Mouse (Mus musculus): ENCODE measurements around the gene Ralb.

The Ralb gene

DNA sequence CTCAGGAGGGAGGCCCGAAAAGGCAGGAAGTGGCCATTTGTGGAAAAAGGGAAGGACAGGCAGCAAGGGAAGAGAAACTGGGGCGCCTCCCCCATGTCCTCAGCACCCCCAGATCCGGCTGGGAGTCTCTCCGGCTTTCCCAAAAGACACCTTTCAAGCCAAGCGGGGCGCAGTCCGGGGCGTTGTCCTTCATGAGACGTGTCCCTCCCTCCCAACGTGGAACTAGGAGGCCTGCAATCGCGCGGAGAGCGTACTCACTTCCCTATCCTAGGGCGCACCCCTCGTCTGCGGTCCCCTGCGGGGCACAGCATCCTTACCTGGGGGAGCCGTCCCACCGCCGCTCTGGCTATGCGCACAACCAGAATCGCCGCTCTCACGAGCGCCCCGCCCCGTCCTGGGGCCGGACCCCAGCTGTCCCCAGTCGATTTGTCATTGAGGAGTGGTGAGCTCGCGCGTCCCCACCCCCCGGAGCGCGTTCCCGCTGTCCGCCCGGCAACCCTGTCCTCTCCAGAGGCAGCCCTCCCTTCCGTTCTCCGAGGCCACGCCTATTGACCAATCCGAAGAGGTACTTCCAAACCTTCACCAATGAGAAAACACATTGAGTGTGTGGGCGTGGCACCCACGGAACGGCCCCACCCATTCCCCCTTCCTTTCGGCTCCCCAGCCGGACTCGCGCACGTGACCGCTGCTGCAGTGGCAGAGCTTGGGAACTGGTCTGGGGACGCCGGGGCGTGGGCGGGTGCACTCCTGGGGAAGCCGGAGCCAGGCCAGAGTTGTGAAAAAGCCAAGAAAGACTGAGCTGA lies at the start of gene Ralb:
Gene Ralb, minus strand, starts transcription at position 535 of the 803 bp plus-strand sequence.
- peak; percentile 97 for DNase-seq (ENCODE audit: low read depth, low spot score)

DNA sequence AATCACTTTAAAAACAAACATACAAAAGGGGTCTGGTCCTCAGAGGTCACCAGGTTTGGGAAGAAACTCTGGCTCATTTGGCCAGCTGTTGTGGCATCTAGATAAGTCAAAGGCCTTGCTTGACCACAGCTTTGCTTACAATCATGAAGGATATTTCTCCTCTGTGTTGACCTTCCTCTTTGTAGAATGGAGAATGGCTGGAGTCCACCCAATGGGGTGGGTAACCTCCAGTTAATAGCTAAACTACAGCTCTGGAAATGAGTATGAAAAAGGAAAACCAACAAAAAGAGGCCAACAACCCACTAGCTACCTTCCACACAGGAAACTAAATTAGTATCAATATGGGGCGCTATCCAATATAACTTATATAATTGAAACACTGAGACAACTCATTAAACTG lies 47.1 kb upstream of the Ralb start:
- no peak for DNase-seq (ENCODE audit: low read depth, low spot score)

DNA sequence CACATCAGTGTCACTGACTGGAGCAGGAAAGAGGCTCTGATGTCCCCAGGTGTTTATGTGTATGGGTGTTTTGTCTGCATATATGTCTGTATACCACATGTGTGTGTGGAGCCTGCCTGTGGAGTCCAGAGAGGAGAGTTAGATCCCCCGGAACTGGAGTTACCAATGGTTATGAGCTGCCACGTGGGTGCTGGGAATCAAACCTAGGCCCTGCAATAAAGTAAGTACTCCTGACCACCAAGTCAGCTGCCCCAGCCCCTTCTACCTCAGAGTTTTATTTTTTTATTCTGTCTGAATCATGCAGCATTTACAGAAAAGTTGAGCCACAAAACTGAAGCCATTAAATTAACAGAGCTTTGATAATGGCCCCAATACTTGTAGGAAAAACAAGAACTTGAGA lies 45.5 kb upstream of the Ralb start:
- no peak for DNase-seq (ENCODE audit: low read depth, low spot score)

DNA sequence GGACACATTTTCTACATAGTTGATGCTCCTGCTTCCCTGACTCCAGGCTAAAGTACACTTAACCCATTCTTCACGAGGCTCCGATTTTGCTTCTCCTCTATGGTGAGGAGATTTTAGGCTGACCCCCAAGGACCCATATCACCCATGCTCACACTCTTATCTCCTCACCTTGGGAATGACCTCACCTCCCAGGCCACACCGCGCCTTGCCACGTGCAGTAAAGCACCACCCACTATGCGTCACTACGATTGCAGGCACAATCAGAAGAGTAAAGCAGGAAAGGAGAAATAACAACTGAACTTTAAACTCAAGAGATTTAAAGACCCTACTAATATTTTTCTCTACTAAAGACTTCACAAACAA lies 44.7 kb upstream of the Ralb start:
- no peak for DNase-seq (ENCODE audit: low read depth, low spot score)

DNA sequence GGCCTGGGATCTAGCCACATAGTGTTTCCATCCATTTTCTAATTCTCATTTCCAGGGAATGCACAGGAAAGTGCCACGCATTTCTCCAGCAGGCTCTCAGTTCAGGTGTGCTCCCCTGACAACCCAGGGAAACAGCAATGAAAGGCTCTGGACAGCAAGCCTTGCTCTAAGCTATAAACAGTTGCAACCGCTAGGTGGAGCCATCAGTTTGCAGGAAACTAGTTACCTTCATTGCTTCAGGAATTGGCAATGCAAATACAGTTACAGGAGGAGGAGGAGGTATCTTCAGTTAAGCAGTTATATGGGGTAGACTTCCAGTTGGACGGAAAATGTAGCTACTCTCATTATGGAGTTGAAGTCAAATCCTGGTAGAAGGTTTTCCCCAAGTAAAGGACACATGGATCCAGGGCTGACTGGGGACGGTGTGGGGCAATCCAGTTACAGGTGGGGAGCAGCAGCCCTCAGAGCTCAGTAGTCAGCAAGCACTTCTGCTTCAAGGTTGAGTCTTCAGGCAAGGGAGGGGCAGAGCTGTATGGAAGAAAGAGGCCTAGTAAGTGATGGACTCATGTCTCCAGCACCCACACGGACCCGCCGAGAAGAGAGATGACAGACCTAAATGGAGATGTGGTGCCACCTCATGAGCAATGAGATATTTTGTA lies 44.2 kb upstream of the Ralb start:
- peak; percentile 75 for DNase-seq (ENCODE audit: low read depth, low spot score)

DNA sequence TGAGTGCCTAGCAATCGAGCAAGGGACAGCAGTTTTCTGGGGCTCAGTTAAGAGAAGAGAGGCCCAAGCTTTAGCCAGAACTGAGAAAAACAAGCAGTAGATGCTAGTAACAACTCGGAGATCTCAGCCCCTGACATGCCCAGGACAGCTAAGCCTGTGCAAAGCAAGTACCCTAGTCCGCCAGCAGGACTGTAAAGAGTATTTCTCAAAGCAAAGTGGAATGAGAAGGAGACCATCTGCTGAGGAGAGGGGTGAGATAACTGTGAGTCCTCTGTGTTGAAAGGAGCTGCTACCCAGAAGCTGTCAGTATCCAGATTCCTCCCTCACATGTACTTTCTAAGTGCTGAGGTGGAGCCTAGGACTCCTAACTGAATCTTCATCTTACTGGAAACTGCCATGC lies 41.9 kb upstream of the Ralb start:
- no peak for DNase-seq (ENCODE audit: low read depth, low spot score)

DNA sequence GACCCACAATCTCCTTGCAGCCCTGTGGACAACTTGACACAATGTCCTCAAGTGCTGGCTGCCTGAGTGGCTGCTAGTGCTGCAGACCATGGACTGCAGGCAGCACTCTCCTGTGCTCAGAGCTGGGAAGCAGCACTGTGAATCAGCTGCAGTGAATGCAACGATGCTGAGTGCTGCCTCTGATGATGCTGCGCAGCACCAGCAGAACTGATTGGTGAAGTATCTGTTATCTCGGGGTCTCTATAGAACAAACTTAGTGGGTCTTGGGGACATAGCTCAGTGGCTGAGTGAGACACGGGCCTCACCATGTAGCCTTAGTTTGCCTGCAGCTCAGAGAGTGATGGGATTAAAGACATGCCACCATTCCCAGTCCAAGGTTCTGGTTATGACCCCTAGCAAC lies 41.1 kb upstream of the Ralb start:
- no peak for DNase-seq (ENCODE audit: low read depth, low spot score)

DNA sequence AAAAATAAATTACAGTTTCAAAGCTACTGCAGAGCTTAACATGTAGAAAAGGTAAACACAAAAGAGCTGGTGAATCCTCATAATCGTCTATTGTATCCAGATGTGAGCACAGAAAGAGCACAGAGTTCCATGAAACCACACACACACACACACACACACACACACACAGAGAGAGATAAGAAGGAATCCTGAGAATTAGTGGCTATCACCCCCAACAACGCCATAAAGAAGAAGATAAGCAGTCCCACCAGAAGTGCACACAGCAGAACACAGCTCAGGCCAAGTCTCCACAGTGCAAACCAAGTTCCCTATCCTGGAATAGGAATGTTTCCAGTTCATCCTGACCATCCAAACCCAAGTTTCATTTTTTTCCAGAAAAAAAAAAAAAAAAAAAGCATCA lies 40.6 kb upstream of the Ralb start:
- no peak for DNase-seq (ENCODE audit: low read depth, low spot score)

DNA sequence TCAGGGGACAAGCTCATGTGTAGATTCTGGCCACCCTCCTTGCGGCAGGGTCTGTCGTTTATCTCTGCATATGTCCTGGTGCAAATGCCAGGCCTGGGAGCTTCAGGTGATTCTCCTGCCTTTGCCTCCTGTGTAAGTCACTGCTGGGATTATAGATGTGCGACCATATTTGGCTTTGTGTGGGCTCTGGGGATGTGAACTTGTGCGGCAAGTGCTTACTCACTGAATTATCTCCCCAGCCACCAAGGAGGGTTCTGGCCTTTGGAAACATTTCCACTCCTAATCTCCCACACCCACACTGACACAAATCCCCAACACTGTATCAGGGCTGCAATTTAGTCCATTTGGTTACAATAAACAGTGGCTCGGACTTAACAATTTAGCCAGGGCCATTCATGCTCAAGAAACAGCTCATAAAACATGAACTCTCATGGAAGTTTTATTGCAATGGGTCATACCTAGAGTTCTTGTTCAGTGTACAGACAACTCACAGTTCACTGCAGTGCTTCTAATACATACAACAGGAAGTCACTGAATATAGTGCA lies 40.1 kb upstream of the Ralb start:
- no peak for DNase-seq (ENCODE audit: low read depth, low spot score)

DNA sequence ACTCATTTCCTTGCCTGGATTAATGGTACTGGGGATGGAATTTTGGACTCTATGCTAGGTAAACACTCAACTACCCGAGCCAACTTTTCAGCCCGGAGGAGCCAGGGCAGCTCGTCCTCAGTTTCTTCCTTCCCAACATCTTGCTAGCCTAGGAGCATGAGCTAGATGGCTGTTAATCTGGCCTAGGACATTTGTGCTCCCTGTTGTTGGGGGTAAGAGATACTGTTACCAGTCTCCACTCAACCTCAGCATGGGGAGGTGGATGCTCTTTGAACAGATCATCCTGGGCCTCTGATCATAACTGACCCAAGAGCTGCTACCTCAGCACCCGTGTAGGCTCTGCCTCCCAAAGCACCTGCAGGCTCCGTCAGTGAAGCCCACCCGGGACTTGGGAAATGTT lies 38.7 kb upstream of the Ralb start:
- DNase-seq (ENCODE audit: low read depth, low spot score): no peak

DNA sequence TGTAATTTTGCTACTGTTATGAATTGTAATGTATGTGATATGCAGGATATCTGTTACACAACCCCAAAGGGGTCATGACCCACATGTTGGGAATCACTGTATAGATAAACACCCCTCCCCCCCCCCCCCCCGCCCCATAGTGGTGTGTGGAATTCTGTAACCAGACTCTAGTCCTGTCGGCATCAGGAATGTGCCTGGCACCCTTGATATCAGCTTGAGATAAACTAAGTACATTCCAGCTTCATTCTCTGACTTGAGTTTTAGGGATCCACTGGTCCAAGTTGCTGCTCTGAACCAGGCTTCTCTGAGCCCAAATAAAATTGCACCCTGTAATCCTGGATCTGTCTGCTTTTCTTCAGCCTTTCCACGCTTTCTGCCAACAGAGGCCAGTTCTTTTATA lies 37.0 kb upstream of the Ralb start:
- peak; percentile 23 for DNase-seq (ENCODE audit: low read depth, low spot score)

DNA sequence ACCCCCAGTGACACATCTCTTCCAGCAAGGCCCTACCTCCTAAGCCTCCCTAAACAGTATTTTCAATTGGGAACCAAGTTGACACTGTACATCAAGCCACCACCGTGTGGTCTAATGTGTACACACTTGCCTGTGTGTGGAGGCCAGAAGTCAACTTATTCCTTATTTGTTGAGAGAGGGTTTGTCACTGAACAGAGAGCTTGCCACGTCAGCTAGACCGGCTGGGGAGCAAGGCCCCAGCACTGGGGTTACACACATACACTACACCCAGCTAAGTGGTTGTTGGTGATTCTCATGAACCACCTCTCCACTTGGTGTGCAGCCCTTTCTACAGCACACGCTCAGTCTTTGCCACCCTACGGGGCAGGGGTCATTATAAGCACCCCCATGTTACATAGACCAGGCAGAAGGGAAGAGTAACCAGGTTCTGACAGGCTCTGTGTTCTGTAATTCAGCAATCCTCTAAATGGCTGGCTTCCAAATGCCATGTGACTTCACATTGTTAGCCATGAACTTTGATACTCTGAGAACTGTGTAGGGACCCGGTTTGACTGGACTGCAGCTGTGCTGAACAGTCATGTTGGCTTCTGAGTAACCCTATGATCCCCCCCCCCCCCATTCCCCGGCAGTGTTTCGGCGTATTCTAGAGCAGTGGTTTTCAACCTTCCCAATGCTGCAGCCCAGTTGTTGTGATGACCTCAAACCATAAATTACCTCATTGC lies 36.4 kb upstream of the Ralb start:
- DNase-seq (ENCODE audit: low read depth, low spot score): no peak

DNA sequence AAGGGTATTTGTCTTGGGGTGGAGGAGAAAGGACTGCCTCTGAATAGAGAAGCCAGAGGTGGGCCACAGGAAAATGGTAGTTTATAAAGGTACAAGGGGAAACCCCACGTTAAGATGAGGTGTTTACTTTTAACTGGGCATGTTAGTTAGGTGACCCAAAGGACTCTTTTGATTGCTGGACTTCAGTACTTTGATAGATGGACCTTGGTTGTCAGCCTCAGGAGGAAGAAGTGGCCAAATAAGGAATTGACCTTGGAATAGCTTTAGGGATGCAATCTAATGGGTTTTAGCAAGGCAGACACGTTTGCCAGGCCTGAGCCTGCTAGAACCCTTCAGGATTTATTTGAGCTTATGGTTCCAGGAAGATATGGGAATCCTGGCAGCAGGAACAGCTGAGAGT lies 34.7 kb upstream of the Ralb start:
- DNase-seq (ENCODE audit: low read depth, low spot score): no peak

DNA sequence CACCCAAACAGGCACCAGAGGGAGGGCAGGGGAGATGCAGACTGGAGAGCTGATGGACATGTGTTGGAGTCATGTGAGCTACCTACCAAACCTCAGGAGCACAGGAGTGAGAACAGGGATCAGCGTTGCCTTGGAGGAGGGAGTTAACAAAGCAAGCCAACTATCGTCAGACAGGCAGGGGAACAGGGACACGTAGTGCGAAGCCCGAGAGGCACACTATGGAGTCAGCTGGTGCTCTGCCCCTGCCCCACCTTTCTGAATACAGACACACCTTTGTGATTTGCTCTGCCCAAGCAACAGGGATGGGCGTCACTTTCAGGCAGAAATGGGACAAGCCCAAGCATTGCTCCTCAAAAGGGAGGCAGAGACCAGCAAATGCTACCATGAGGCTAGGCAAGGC lies 33.1 kb upstream of the Ralb start:
- DNase-seq (ENCODE audit: low read depth, low spot score): no peak

DNA sequence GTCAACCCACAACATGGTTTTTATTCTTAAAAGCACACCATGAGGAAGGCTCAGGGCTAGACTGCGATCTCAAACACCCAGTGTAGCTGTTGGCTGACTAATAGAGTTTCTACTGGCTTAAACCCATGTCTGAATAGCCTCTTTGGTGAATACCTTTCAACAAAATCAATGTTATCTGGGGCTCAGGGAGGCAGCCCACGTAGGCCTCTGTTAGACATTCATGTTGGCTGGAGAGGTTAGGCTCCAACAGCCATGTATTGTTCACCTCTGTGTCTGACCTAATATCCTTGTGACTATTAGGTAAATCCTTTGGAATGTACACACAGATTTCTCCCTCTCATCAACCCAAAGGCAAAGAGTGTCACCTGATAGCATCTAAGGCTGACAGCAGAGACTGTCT lies 31.5 kb upstream of the Ralb start:
- DNase-seq (ENCODE audit: low read depth, low spot score): no peak

DNA sequence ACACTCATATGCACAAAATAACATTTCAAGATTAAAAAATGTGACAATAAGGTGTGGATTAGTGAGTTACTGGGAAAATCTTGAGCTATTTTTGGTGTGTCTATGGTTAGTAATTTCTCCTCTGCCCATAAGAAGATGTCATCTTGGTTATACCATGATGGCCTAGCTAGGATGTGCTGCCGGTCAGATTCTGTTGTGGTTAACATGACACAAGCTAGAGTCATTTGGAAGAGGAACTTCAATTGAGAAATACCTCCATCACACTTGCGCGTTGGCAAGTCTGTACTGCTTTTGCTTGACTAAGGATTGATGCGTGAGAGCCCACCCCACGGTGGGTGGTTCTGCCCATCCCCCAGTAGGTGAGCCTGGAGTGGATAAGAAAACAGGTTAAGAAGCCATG lies 29.7 kb upstream of the Ralb start:
- no peak for DNase-seq (ENCODE audit: low read depth, low spot score)

DNA sequence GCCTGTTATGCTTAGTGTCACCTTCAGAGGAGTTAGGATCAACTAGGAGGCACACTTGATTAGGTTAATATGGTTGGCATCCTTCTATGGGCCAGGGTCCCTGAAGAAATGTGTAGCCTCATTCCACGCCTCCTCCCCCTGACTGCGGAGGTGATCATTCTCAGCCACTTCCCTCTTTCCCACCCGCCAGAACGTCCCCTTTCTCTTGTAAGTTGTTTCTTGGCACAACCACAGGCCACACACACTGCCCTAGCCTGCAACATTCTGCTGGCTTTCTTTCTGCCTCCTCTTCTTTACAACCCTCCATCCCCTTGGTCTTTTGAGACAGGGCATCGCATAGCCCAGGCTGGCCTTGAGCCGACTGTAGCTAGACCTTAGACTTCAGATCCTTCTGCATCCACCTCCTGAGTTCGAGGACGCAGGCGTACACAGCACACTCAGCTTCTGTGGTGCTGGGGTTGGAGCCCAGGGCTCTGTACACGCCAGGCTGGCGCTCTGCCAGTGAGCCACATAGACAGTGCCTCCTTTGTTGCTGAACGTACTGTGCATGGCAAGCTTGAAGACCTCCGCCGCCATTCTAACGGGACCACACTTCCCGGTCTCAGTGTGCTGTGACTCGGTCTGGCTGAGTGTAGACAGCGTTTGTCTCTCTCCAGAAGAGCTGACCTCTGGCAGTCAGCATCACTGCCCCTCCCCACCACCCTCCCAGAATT lies 28.7 kb upstream of the Ralb start:
- DNase-seq (ENCODE audit: low read depth, low spot score): no peak

DNA sequence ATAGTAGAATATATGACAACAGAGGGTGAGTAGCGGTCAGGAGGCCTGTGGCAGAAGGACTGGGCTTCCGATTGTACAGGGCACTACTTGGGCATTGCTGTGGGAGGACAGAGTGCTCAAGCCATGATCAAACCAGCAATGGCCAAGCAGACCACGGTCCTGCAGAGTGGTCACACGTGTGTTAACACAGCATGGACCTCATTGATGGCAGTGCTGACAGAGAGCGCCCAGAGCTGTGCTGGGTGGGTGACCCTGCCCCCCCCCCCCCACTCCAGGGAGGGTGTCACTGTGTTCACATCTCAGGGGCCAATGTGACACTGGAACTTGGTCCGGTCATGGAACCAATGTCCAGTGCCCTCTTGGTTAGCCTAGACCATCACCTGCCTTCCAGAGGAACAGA lies 27.6 kb upstream of the Ralb start:
- DNase-seq (ENCODE audit: low read depth, low spot score): no peak

DNA sequence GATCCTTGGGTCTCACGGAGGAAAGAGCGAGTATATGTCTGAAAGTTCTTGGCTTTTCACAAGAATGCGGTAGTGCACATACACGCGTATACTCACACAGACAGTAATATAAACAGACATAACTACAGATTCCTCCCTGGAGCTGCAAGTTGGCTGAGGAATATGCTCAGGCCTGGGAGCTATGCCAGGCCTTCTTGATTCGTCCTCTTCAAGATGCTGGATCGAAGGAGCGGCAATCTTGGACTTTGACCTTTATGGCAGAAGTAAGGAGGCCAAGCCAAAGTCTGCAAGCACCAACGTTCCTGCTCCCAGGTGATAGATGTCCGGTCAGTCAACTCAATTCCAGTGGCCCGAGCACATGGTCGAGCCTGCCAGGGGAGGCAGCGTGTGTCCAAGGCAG lies 26.3 kb upstream of the Ralb start:
- no peak for DNase-seq (ENCODE audit: low read depth, low spot score)

DNA sequence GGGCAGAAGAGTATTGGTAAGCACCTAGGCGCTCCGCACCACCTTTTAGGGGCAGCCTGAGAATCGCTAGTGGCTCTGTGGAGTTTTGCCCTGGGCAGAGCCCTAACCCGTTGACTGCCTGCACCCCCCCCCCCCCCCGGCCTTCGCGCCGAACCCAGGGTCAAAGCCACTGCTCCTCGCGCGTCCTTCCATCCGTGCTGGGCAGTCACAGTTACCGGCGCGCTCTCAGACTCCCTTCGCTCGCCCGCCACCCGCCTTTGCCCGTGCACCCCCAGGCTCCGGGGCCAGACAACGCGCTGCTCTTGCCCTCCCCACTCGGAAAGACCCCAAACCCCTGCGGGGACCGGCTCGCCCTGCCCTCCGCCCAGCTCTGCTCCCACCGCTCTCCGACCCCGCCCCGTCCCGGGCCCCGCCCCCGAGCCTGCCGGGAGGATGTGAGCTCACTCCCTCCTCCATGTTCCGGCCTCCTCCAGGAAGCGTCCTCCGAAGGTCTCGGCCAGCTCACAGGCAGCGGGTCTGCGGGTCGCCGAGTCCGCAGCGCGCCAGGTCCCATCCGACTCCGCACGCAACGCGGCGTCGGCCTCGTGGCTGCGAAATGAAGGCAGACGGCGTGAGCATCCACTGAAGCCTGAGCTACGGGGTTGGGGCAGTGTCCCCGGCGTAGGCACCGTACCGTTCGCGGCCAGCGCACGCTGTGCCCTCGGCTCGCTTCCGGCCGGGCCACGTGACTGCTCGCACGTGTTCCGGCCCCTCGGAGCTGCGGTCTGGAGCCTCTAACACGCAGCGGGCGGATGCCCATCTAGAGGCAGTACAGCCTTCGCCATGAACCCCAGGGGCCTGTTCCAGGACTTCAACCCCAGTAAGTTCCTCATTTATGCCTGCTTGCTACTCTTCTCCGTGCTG lies 21.3 kb upstream of the Ralb start, which contains the start of gene Tmem185b:
Gene Tmem185b, plus strand, starts transcription at position 472 of the 903 bp plus-strand sequence.
- DNase-seq (ENCODE audit: low read depth, low spot score): peak; percentile 89

DNA sequence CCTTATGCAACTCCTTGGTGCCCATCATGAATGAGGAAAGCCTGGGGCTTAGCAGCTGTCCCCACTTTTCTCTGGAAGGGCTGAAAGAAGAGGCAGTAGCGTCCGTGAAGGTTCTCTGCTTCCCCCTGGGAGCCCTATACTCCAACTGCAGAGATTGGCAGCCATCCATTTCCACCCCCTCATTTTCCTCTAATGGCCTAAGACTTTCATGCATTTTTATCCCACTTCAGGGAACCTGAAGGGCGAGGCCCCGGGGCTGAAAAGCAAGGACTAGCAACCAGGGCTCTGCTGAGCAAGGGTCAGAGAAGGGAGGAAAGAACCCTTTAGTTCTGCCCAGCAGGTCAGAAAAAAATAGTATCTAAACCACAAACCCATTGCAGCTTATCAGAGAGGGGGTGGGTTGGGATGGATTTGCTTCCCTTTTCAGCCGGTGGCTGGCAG lies 20.4 kb upstream of the Ralb start:
- no peak for DNase-seq (ENCODE audit: low read depth, low spot score)
